Mouse (Mus musculus): ENCODE measurements around the gene Auts2.

Gene Auts2

GRCm38 (mm10) chr5:132102426-132102825, 440.7 kb downstream of the Auts2 start:
- DNase-seq (ENCODE audit: low read depth in 2 of 2, low spot score in 2 of 2): no peak

GRCm38 (mm10) chr5:132098461-132098860, 444.7 kb downstream of the Auts2 start:
- no peak for DNase-seq (ENCODE audit: low read depth in 2 of 2, low spot score in 2 of 2)

GRCm38 (mm10) chr5:132092721-132093120, 450.4 kb downstream of the Auts2 start:
- no peak for DNase-seq (ENCODE audit: low read depth in 2 of 2, low spot score in 2 of 2)

- no peak for DNase-seq (ENCODE audit: low read depth in 2 of 2, low spot score in 2 of 2)
These were observed 453.5 kb downstream of the Auts2 start for GRCm38 (mm10) chr5:132089496-132090250.

GRCm38 (mm10) chr5:132088585-132088984, 454.6 kb downstream of the Auts2 start:
- DNase-seq (ENCODE audit: low read depth in 2 of 2, low spot score in 2 of 2): no peak

GRCm38 (mm10) chr5:132083753-132084326, 459.3 kb downstream of the Auts2 start:
- DNase-seq (ENCODE audit: low read depth in 2 of 2, low spot score in 2 of 2): no peak

- DNase-seq (ENCODE audit: low read depth in 2 of 2, low spot score in 2 of 2): no peak
These were observed 467.2 kb downstream of the Auts2 start for GRCm38 (mm10) chr5:132075942-132076341.

- no peak for DNase-seq (ENCODE audit: low read depth in 2 of 2, low spot score in 2 of 2)
These were observed 468.3 kb downstream of the Auts2 start for GRCm38 (mm10) chr5:132074724-132075374.

- DNase-seq (ENCODE audit: low read depth in 2 of 2, low spot score in 2 of 2): no peak
These were observed 468.8 kb downstream of the Auts2 start for GRCm38 (mm10) chr5:132074360-132074723.

- DNase-seq (ENCODE audit: low read depth in 2 of 2, low spot score in 2 of 2): no peak
These were observed 469.3 kb downstream of the Auts2 start for GRCm38 (mm10) chr5:132073677-132074359.

GRCm38 (mm10) chr5:132072356-132072755, 470.8 kb downstream of the Auts2 start:
- no peak for DNase-seq (ENCODE audit: low read depth in 2 of 2, low spot score in 2 of 2)

- DNase-seq (ENCODE audit: low read depth in 2 of 2, low spot score in 2 of 2): no peak
These were observed 475.1 kb downstream of the Auts2 start for GRCm38 (mm10) chr5:132067750-132068739.

- no peak for DNase-seq (ENCODE audit: low read depth in 2 of 2, low spot score in 2 of 2)
These were observed 483.0 kb downstream of the Auts2 start for GRCm38 (mm10) chr5:132060116-132060515.

- DNase-seq (ENCODE audit: low read depth in 2 of 2, low spot score in 2 of 2): no peak
These were observed 490.5 kb downstream of the Auts2 start for GRCm38 (mm10) chr5:132052637-132053036.

- DNase-seq (ENCODE audit: low read depth in 2 of 2, low spot score in 2 of 2): no peak
These were observed 503.6 kb downstream of the Auts2 start for GRCm38 (mm10) chr5:132039584-132039983.

- DNase-seq (ENCODE audit: low read depth in 2 of 2, low spot score in 2 of 2): no peak
These were observed 509.4 kb downstream of the Auts2 start for GRCm38 (mm10) chr5:132033491-132034350.

GRCm38 (mm10) chr5:132030941-132031531, 512.1 kb downstream of the Auts2 start:
- DNase-seq (ENCODE audit: low read depth in 2 of 2, low spot score in 2 of 2): no peak

GRCm38 (mm10) chr5:132029638-132030037, 513.5 kb downstream of the Auts2 start:
- no peak for DNase-seq (ENCODE audit: low read depth in 2 of 2, low spot score in 2 of 2)

GRCm38 (mm10) chr5:132029038-132029437, 514.1 kb downstream of the Auts2 start:
- DNase-seq (ENCODE audit: low read depth in 2 of 2, low spot score in 2 of 2): no peak

All from CD8-positive naive resting alpha-beta T cell, adult 2 months (primary cell).